Mouse (Mus musculus) ES-E14 (cell line): ENCODE results near the gene Kat6b. TPM values are rescaled to one million over a fixed set of nuclear protein-coding genes. Genes with fewer than 3 reads are reported as not detected.

Experiments
- DNase-seq: peaks from one replicate; pipeline ENCODE4 v3.0.0-alpha.2; 2013; ENCODE audit warnings: low read depth, low spot score
- H3K27ac ChIP-seq: 2 replicates; pipeline ENCODE4 v1.5.1; 2012; ENCODE audit warnings: low read depth, mild to moderate bottlenecking, low read length, moderate library complexity, mixed read lengths; ENCODE audit not compliant: poor library complexity, insufficient read depth, severe bottlenecking
- H3K36me3 ChIP-seq: 2 replicates; pipeline ENCODE4 v1.6.1; 2012; ENCODE audit warnings: mild to moderate bottlenecking, low read length, moderate library complexity, mixed read lengths; ENCODE audit not compliant: control insufficient read depth, poor library complexity, insufficient read depth, severe bottlenecking
- H3K4me1 ChIP-seq, 2 experiments: fragments of 150-350 bp in 1 of 2; sonication (generic) in 1 of 2; 2 replicates each; pipeline ENCODE4 v1.6.1; 2012; ENCODE audit warnings: low read length in 2 of 2, mild to moderate bottlenecking in 1 of 2, mixed read lengths in 1 of 2; ENCODE audit not compliant: control insufficient read depth in 2 of 2, insufficient read depth in 2 of 2, poor library complexity in 1 of 2
- H3K4me3 ChIP-seq, 2 experiments: fragments of 150-350 bp in 1 of 2; sonication (generic) in 1 of 2; 2 replicates each; pipeline ENCODE4 v1.5.1; 2012; ENCODE audit warnings: low read length in 2 of 2, low read depth in 1 of 2, mild to moderate bottlenecking in 1 of 2, mixed read lengths in 1 of 2; ENCODE audit not compliant: insufficient read depth in 1 of 2, poor library complexity in 1 of 2, severe bottlenecking in 1 of 2
- H3K9ac ChIP-seq: 2 replicates; pipeline ENCODE4 v1.6.1; 2012; ENCODE audit warnings: low read depth, mild to moderate bottlenecking, low read length, mixed read lengths; ENCODE audit not compliant: poor library complexity, insufficient read depth, severe bottlenecking
- H3K9me3 ChIP-seq: fragments of 150-350 bp; sonication (generic); 2 replicates; pipeline ENCODE4 v1.6.1; 2012; ENCODE audit warnings: low read depth, mild to moderate bottlenecking, low read length; ENCODE audit not compliant: control insufficient read depth, insufficient read depth
- CHD2 ChIP-seq: IDR thresholded peaks from 2 replicates; pipeline ENCODE4 v1.6.1; 2014; ENCODE audit warnings: mild to moderate bottlenecking, low read depth, low read length, inconsistent platforms
- HCFC1 ChIP-seq: IDR thresholded peaks from 2 replicates; pipeline ENCODE4 v1.6.1; 2012; ENCODE audit warnings: low read length, inconsistent platforms, borderline replicate concordance; ENCODE audit not compliant: insufficient read depth
- MAFK ChIP-seq: IDR thresholded peaks from 2 replicates; pipeline ENCODE4 v1.6.1; 2014; ENCODE audit warnings: mild to moderate bottlenecking, low read depth, low read length, inconsistent platforms; ENCODE audit not compliant: insufficient read depth
- ZC3H11A ChIP-seq: IDR thresholded peaks from 2 replicates; pipeline ENCODE4 v1.6.1; 2012; ENCODE audit warnings: low read depth, mild to moderate bottlenecking, inconsistent platforms, low read length, borderline replicate concordance
- ZNF384 ChIP-seq: IDR thresholded peaks from 2 replicates; pipeline ENCODE4 v1.6.1; 2012; ENCODE audit warnings: low read depth, low read length, inconsistent platforms
- in situ Hi-C, 2 experiments: fragments of 600-800 bp; cut with MboI; formaldehyde crosslinking; loops; one replicate each; pipeline ENCODE4 v1.15.1; 2025; ENCODE audit warnings: low sequenced_read_pairs in 2 of 2, inconsistent platforms in 1 of 2; ENCODE audit not compliant: unreplicated experiment in 2 of 2
- total RNA-seq: library from RNA; depleted of rRNA; stranded (reverse); fragments of 300-350 nt; gene quantifications from 2 replicates; pipeline ENCODE4 v1.2.3, GENCODE M21; 2012

The Kat6b gene
- total RNA-seq, 1 experiment = 172 TPM

DNA sequence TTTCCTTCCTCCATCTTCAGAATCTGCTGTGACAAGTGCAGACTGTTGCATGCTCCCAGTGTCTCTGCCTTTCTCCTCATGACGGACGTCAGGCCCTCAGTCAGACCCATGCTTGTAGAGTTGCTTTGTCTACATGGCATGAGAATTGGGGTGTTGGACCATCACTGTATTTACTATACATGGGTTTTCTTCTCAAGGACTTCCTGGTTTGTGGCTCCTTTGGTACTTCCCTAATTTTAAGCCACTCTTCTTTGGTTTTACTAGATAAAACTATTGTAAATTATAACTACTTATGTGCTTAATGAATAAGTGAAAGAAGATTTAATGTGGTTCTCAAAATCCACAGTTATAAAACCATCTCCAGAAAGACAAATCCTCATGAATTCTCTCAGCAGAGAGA, 134.6 kb downstream of the Kat6b start:
- in situ Hi-C loops = no loop called here
- no peak overlapping the region for H3K27ac ChIP-seq
- H3K4me1 ChIP-seq = peaks cover 0 to 3% of the 10 kb centered on the region in 2 experiments; a peak in 2 of 4 replicates
- H3K4me3 ChIP-seq = no peak overlapping the region
- DNase-seq = no peak
- TF ChIP-seq ZC3H11A = no peak
- no peak for TF ChIP-seq MAFK
- TF ChIP-seq CHD2 = no peak
- no peak for TF ChIP-seq HCFC1
- no peak for TF ChIP-seq ZNF384
- H3K9ac ChIP-seq = no peak overlapping the region
- H3K9me3 ChIP-seq = no peaks in the 10 kb centered on the region
- peaks cover 27% of the 10 kb centered on the region for H3K36me3 ChIP-seq

DNA sequence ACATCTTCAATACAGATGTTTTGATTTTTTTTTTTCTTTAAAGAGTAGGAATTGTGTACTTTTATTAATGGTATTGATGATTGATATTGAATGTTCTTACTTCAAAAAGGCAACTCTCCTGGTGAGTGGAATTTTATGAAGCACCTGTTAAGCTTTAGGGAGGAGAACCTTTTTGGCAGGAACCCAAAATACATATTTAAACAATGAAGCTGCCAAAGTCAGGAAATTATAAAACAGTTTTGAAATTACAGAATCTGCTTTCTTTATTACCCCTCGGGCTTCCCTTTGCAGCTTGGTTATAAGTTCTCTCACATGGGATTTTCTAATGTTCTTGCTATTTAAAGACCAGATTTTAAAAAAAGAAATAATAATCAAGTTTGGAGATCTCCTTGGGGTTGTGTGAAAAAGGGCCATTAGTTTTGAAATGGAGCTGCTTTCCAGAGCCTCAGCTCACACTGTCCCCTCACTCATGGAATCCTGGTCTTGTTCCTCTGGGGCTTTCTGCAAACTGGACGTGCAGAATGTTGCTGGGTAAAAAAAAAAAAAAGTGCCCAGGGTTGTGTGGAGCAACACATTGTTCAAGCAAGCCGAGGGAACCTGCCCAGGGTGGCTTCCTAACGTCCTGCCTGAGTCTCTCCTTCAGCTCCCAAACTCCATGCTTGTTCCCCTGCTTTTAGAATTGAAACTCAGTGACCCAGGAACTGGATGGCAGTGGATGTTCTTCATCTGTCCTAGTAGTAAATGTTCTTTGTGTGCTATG, 136.2 kb downstream of the Kat6b start:
- DNase-seq = no peak
- Histone ChIP-seq H3K4me1 (peaks cover 0 to 6% of the 10 kb centered on the region in 2 experiments; a peak in 2 of 4 replicates), H3K27ac (no peak overlapping the region), H3K9me3 (no peaks in the 10 kb centered on the region), H3K9ac (no peak overlapping the region), H3K36me3 (peaks cover 27% of the 10 kb centered on the region), H3K4me3 (no peak overlapping the region)
- TF ChIP-seq ZNF384 = 0 out of 2 replicates have a peak, but pooled peaks have one; percentile 26
- no peak for TF ChIP-seq HCFC1
- in situ Hi-C loops = no loop called here

DNA sequence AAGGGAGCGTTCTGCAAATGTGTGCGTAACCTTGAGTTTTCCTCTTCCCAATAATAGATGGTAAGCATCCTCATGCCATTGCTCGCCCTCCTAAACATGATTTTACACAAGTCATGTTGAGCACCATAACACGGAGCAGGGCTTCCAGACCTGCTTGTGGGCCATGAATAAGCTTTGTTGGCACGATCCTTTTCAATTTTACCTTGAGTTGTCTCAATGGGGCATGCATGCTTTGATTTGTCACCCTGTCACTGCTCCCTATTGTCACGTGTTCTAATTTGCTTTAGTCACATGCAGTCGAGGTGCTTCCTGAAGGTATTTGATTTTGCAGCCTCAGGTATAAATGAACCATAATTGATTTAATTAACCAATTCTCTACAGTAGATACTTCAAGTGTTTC, 138.7 kb downstream of the Kat6b start:
- TF ChIP-seq ZC3H11A = no peak
- no peak for TF ChIP-seq ZNF384
- no peak for TF ChIP-seq HCFC1
- no peak for TF ChIP-seq CHD2
- TF ChIP-seq MAFK = no peak
- Histone ChIP-seq H3K4me3 (no peak overlapping the region), H3K27ac (no peak overlapping the region), H3K36me3 (peaks cover 27% of the 10 kb centered on the region), H3K9ac (no peak overlapping the region), H3K4me1 (peaks cover 1 to 5% of the 10 kb centered on the region in 2 experiments; a peak in 3 of 4 replicates), H3K9me3 (no peaks in the 10 kb centered on the region)
- DNase-seq = no peak
- in situ Hi-C loops = no loop called here

DNA sequence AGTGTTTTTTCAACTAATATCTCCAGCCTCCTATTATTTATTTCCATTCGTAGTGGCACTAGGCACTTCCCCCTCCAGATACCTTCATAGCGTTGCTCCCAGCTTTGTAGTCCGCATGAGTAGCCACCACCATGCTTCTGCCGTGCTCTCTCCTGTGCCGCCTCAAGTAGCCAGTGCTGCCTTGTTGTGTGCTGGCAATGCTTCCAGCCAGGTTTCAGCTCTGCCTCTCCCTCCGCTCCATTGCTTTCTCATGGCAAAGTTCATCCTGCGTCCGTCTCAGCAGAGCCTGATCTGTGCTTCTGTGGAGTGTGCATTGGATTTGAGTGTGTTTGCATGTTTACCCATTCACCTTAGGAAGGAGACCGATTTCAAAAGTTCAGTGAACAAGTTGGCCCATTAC, 144.7 kb downstream of the Kat6b start:
- TF ChIP-seq ZNF384 = no peak
- no peak for TF ChIP-seq MAFK
- no peak for TF ChIP-seq ZC3H11A
- no peak for TF ChIP-seq CHD2
- TF ChIP-seq HCFC1 = no peak
- Histone ChIP-seq H3K9me3 (no peaks in the 10 kb centered on the region), H3K4me3 (no peak overlapping the region), H3K27ac (no peak overlapping the region), H3K36me3 (peaks cover 43% of the 10 kb centered on the region), H3K4me1 (peaks cover 1 to 2% of the 10 kb centered on the region in 2 experiments; a peak in 2 of 4 replicates), H3K9ac (no peak overlapping the region)
- no peak for DNase-seq
- in situ Hi-C loops = no loop called here
